Mouse (Mus musculus): ENCODE results near the gene Lrfn2. TPM values are rescaled to one million over a fixed set of nuclear protein-coding genes. Genes with fewer than 3 reads are reported as not detected.

Gene Lrfn2
- total and polyA plus RNA-seq, 2 experiments from 2014 or later, result 16.5 to 28.7 TPM

- no peaks in the 10 kb centered on the region for H3K27me3 ChIP-seq (ENCODE audit: insufficient read depth, low read length)
- 38% methylated on average over 17 of the region's 17 CpGs for WGBS
- no peak overlapping the region for H3K4me3 ChIP-seq (ENCODE audit: low read depth, low read length)
- H3K4me2 ChIP-seq (ENCODE audit: low read depth), result no peak overlapping the region
- no peaks in the 10 kb centered on the region for H3K9me3 ChIP-seq (ENCODE audit: low read length)
- no peaks in the 10 kb centered on the region for H3K36me3 ChIP-seq (ENCODE audit: insufficient read depth)
- H3K27ac ChIP-seq (ENCODE audit: low read depth, low read length), result no peak overlapping the region
- DNase-seq, result no peak
- H3K4me1 ChIP-seq (ENCODE audit: insufficient read depth), result no peaks in the 10 kb centered on the region
- no peak for ATAC-seq
- no peak for TF ChIP-seq CTCF (IDR thresholded peaks at IDR 0.05; ENCODE audit: low read depth)
- no peak overlapping the region for H3K9ac ChIP-seq
Observed at GRCm38 (mm10) chr17:49017438-49018415, 85.5 kb downstream of the Lrfn2 start.

GRCm38 (mm10) chr17:49018774-49019488, 86.8 kb downstream of the Lrfn2 start:
- Histone ChIP-seq H3K9me3 (ENCODE audit: low read length) (no peaks in the 10 kb centered on the region), H3K27me3 (ENCODE audit: insufficient read depth, low read length) (no peaks in the 10 kb centered on the region), H3K4me1 (ENCODE audit: insufficient read depth) (no peaks in the 10 kb centered on the region), H3K9ac (no peak overlapping the region), H3K27ac (ENCODE audit: low read depth, low read length) (no peak overlapping the region), H3K4me3 (ENCODE audit: low read depth, low read length) (no peak overlapping the region), H3K4me2 (ENCODE audit: low read depth) (no peak overlapping the region), H3K36me3 (ENCODE audit: insufficient read depth) (no peaks in the 10 kb centered on the region)
- TF ChIP-seq CTCF (IDR thresholded peaks at IDR 0.05; ENCODE audit: low read depth), result no peak
- WGBS, result 76% methylated on average over 8 of the region's 8 CpGs
- ATAC-seq (no peak), DNase-seq (no peak)

- 0 out of 2 replicates have a peak, but pooled peaks cover 5% of the 10 kb centered on the region for H3K4me1 ChIP-seq (ENCODE audit: insufficient read depth)
- ATAC-seq (peak; percentile 67), DNase-seq (peak; percentile 44)
- H3K36me3 ChIP-seq (ENCODE audit: insufficient read depth), result no peaks in the 10 kb centered on the region
- no peaks in the 10 kb centered on the region for H3K9me3 ChIP-seq (ENCODE audit: low read length)
- H3K27me3 ChIP-seq (ENCODE audit: insufficient read depth, low read length), result no peaks in the 10 kb centered on the region
- no peak overlapping the region for H3K9ac ChIP-seq
- no peak overlapping the region for H3K27ac ChIP-seq (ENCODE audit: low read depth, low read length)
- H3K4me2 ChIP-seq (ENCODE audit: low read depth), result no peak overlapping the region
- no peak overlapping the region for H3K4me3 ChIP-seq (ENCODE audit: low read depth, low read length)
- TF ChIP-seq CTCF (IDR thresholded peaks at IDR 0.05; ENCODE audit: low read depth), result no peak
- 30% methylated on average over 11 of the region's 11 CpGs for WGBS
Observed at GRCm38 (mm10) chr17:49029556-49030268, 97.5 kb downstream of the Lrfn2 start.

GRCm38 (mm10) chr17:49030269-49030615, 98.1 kb downstream of the Lrfn2 start:
- Histone ChIP-seq H3K4me3 (ENCODE audit: low read depth, low read length) (no peak overlapping the region), H3K9me3 (ENCODE audit: low read length) (no peaks in the 10 kb centered on the region), H3K27me3 (ENCODE audit: insufficient read depth, low read length) (no peaks in the 10 kb centered on the region), H3K4me1 (ENCODE audit: insufficient read depth) (0 out of 2 replicates have a peak, but pooled peaks cover 5% of the 10 kb centered on the region), H3K9ac (0 out of 2 replicates have a peak overlapping the region, but pooled peaks have one; percentile 6), H3K27ac (ENCODE audit: low read depth, low read length) (no peak overlapping the region), H3K36me3 (ENCODE audit: insufficient read depth) (no peaks in the 10 kb centered on the region), H3K4me2 (ENCODE audit: low read depth) (no peak overlapping the region)
- DNase-seq (no peak), ATAC-seq (peak; percentile 36; the same call in 1 of the 2 replicates)
- no peak for TF ChIP-seq CTCF (IDR thresholded peaks at IDR 0.05; ENCODE audit: low read depth)
- 70% methylated on average over 7 of the region's 7 CpGs for WGBS

- Histone ChIP-seq H3K27ac (ENCODE audit: low read depth, low read length) (no peak overlapping the region), H3K36me3 (ENCODE audit: insufficient read depth) (no peaks in the 10 kb centered on the region), H3K4me3 (ENCODE audit: low read depth, low read length) (no peak overlapping the region), H3K9me3 (ENCODE audit: low read length) (no peaks in the 10 kb centered on the region), H3K27me3 (ENCODE audit: insufficient read depth, low read length) (no peaks in the 10 kb centered on the region), H3K4me2 (ENCODE audit: low read depth) (no peak overlapping the region), H3K9ac (no peak overlapping the region), H3K4me1 (ENCODE audit: insufficient read depth) (0 out of 2 replicates have a peak, but pooled peaks cover 5% of the 10 kb centered on the region)
- no peak for TF ChIP-seq CTCF (IDR thresholded peaks at IDR 0.05; ENCODE audit: low read depth)
- ATAC-seq, result no peak
- DNase-seq, result no peak
- WGBS, result 90% methylated on average over 5 of the region's 5 CpGs
Observed at GRCm38 (mm10) chr17:49030841-49031240, 98.7 kb downstream of the Lrfn2 start.

GRCm38 (mm10) chr17:49031790-49032189, 99.6 kb downstream of the Lrfn2 start:
- DNase-seq (no peak), ATAC-seq (no peak)
- 0 out of 2 replicates have a peak, but pooled peaks cover 5% of the 10 kb centered on the region for H3K4me1 ChIP-seq (ENCODE audit: insufficient read depth)
- 48% methylated on average over 8 of the region's 8 CpGs for WGBS
- no peak overlapping the region for H3K4me2 ChIP-seq (ENCODE audit: low read depth)
- no peak overlapping the region for H3K4me3 ChIP-seq (ENCODE audit: low read depth, low read length)
- no peaks in the 10 kb centered on the region for H3K27me3 ChIP-seq (ENCODE audit: insufficient read depth, low read length)
- no peak overlapping the region for H3K9ac ChIP-seq
- no peaks in the 10 kb centered on the region for H3K9me3 ChIP-seq (ENCODE audit: low read length)
- TF ChIP-seq CTCF (IDR thresholded peaks at IDR 0.05; ENCODE audit: low read depth), result no peak
- H3K27ac ChIP-seq (ENCODE audit: low read depth, low read length), result no peak overlapping the region
- H3K36me3 ChIP-seq (ENCODE audit: insufficient read depth), result no peaks in the 10 kb centered on the region

Data from forebrain, postnatal 0 days (tissue).